Mouse (Mus musculus): ENCODE data around the gene 1700042G07Rik. TPM values are rescaled to one million over a fixed set of nuclear protein-coding genes. Genes with fewer than 3 reads are reported as not detected.

Gene 1700042G07Rik
- total and polyA plus RNA-seq, 2 experiments from 2014 or later: not detected

DNA sequence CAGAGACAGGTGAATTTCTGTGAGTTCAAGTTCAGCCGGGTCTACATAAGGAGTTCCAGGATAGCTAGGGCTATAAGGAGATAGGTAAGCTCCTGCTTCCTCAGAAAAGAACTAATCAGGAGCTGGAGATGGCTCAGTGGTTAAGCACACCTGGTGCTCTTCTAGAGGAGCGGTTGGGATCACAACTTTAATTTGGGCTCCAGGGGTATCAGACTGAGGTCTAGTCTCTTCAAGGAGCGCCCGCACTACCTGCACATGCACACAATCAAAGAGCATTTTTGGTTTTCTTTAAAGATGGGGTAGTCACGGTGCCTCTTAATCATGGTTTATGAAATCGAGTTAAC lies 23.4 kb upstream of the 1700042G07Rik start:
- Histone ChIP-seq H3K9me3 (ENCODE audit: low read length) (no peaks in the 10 kb centered on the region), H3K4me3 (ENCODE audit: low read depth, low read length) (peak overlapping the region; percentile 80), H3K9ac (peak overlapping the region; percentile 93), H3K27me3 (ENCODE audit: insufficient read depth, low read length) (no peaks in the 10 kb centered on the region), H3K27ac (ENCODE audit: low read depth, low read length) (peak overlapping the region; percentile 89), H3K4me2 (ENCODE audit: low read depth) (peak overlapping the region; percentile 66), H3K36me3 (ENCODE audit: insufficient read depth) (peaks cover 32% of the 10 kb centered on the region), H3K4me1 (ENCODE audit: insufficient read depth) (peaks cover 4% of the 10 kb centered on the region; the same call in 1 of the 2 replicates)
- WGBS: 17% methylated on average over 6 of the region's 6 CpGs
- ATAC-seq (no peak; the same call in 1 of the 2 replicates), DNase-seq (no peak)
- TF ChIP-seq CTCF (IDR thresholded peaks at IDR 0.05; ENCODE audit: low read depth): no peak

DNA sequence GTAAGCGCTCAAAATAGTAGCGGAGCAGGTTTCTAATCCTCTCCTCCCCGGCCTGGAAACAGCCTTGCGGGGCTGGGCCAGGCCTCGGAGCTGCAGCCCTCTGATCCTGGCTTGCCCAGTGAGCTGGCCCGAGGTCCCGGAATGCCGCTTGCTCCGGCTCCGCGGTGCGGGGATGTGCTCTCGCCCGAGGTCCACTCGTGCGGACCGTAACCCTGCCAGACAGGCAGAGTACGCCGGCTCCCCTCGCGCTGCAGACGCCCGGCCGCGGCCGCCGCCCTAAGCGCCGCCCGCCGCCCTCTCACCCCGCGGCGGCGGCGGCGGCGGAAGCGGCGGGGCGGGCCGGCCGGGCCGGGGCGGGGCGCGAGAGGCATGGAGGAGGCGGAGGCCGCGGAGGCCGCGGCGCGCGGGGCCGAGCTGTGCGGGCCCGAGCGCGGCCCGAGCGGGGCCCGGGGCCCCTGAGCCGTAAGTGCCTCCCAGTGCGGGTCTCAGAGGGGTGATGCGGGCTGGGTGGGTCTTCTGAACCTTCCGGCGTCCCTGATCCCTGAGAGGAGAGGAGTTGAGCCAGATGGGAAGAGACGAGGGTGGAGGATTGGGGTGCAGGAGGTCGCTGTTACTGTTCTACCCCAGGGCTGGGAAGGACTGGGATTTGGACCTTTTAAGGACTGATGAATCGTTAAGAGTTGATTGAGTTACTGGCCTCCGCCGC lies 22.9 kb upstream of the 1700042G07Rik start:
- WGBS: under 1% methylated on average over 38 of the region's 73 CpGs
- H3K36me3 ChIP-seq (ENCODE audit: insufficient read depth): peaks cover 37% of the 10 kb centered on the region
- no peaks in the 10 kb centered on the region for H3K9me3 ChIP-seq (ENCODE audit: low read length)
- ATAC-seq (peak; percentile 92), DNase-seq (peak; percentile 65)
- peak overlapping the region; percentile 66 for H3K4me2 ChIP-seq (ENCODE audit: low read depth)
- H3K4me1 ChIP-seq (ENCODE audit: insufficient read depth): peaks cover 4% of the 10 kb centered on the region; the same call in 1 of the 2 replicates
- TF ChIP-seq CTCF (IDR thresholded peaks at IDR 0.05; ENCODE audit: low read depth): no peak
- H3K9ac ChIP-seq: peak overlapping the region; percentile 93
- peak overlapping the region; percentile 80 for H3K4me3 ChIP-seq (ENCODE audit: low read depth, low read length)
- H3K27ac ChIP-seq (ENCODE audit: low read depth, low read length): peak overlapping the region; percentile 89
- no peaks in the 10 kb centered on the region for H3K27me3 ChIP-seq (ENCODE audit: insufficient read depth, low read length)

GRCm38 (mm10) chr4:116150862-116151221 lies 22.3 kb upstream of the 1700042G07Rik start:
- Histone ChIP-seq H3K36me3 (ENCODE audit: insufficient read depth) (peaks cover 42% of the 10 kb centered on the region), H3K9ac (peak overlapping the region; percentile 93), H3K4me3 (ENCODE audit: low read depth, low read length) (peak overlapping the region; percentile 80), H3K9me3 (ENCODE audit: low read length) (no peaks in the 10 kb centered on the region), H3K4me1 (ENCODE audit: insufficient read depth) (peaks cover 4% of the 10 kb centered on the region; the same call in 1 of the 2 replicates), H3K27me3 (ENCODE audit: insufficient read depth, low read length) (no peaks in the 10 kb centered on the region), H3K27ac (ENCODE audit: low read depth, low read length) (no peak overlapping the region), H3K4me2 (ENCODE audit: low read depth) (peak overlapping the region; percentile 66)
- DNase-seq: no peak
- 12% methylated on average over 4 of the region's 4 CpGs for WGBS
- no peak for TF ChIP-seq CTCF (IDR thresholded peaks at IDR 0.05; ENCODE audit: low read depth)
- ATAC-seq: no peak

GRCm38 (mm10) chr4:116151238-116151637 lies 21.9 kb upstream of the 1700042G07Rik start, which contains the start of gene Lurap1:
Gene Lurap1 (minus strand): TSS chr4:116151338.
- ATAC-seq: no peak
- WGBS: 73% methylated on average over 6 of the region's 6 CpGs

DNA sequence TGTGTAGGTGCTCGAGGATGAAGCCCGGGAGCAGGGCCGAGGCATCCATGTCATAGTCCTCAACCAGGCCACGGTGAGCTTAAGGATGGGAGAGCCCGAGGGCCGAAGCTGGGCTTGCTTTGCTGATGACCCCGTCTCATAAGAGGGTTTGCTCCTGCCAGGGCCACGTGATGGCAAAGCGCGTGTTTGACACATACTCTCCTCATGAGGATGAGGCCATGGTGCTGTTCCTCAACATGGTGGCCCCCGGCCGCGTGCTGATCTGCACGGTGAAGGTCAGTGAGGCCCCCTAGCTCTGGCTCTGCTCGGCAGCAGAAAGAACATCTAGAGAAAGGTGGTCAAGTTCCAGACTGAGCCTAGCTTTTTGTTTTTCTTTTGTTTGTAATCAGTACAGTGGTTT lies 20.5 kb upstream of the 1700042G07Rik start:
- H3K4me1 ChIP-seq (ENCODE audit: insufficient read depth): peaks cover 4% of the 10 kb centered on the region; the same call in 1 of the 2 replicates
- H3K9me3 ChIP-seq (ENCODE audit: low read length): no peaks in the 10 kb centered on the region
- no peak overlapping the region for H3K27ac ChIP-seq (ENCODE audit: low read depth, low read length)
- H3K36me3 ChIP-seq (ENCODE audit: insufficient read depth): peaks cover 58% of the 10 kb centered on the region
- no peak overlapping the region for H3K9ac ChIP-seq
- H3K4me3 ChIP-seq (ENCODE audit: low read depth, low read length): no peak overlapping the region
- TF ChIP-seq CTCF (IDR thresholded peaks at IDR 0.05; ENCODE audit: low read depth): no peak
- DNase-seq (no peak), ATAC-seq (no peak)
- H3K27me3 ChIP-seq (ENCODE audit: insufficient read depth, low read length): no peaks in the 10 kb centered on the region
- WGBS: 95% methylated on average over 15 of the region's 15 CpGs
- no peak overlapping the region for H3K4me2 ChIP-seq (ENCODE audit: low read depth)

More at GRCm38 (mm10) chr4:116151238-116151637, 21.9 kb upstream of the 1700042G07Rik start, which contains the start of gene Lurap1:
- no peak for TF ChIP-seq CTCF (IDR thresholded peaks at IDR 0.05; ENCODE audit: low read depth)
- Histone ChIP-seq H3K4me3 (ENCODE audit: low read depth, low read length) (peak within 1 kb of the TSS; percentile 80), H3K9me3 (ENCODE audit: low read length) (no peaks in the 10 kb centered on the region), H3K27me3 (ENCODE audit: insufficient read depth, low read length) (no peaks in the 10 kb centered on the region), H3K9ac (peak within 1 kb of the TSS; percentile 93), H3K4me1 (ENCODE audit: insufficient read depth) (peaks cover 4% of the 10 kb centered on the region; the same call in 1 of the 2 replicates), H3K27ac (ENCODE audit: low read depth, low read length) (peak within 1 kb of the TSS; percentile 89), H3K36me3 (ENCODE audit: insufficient read depth) (peaks cover 45% of the 10 kb centered on the region), H3K4me2 (ENCODE audit: low read depth) (peak within 1 kb of the TSS; percentile 66)
- no peak for DNase-seq

DNA sequence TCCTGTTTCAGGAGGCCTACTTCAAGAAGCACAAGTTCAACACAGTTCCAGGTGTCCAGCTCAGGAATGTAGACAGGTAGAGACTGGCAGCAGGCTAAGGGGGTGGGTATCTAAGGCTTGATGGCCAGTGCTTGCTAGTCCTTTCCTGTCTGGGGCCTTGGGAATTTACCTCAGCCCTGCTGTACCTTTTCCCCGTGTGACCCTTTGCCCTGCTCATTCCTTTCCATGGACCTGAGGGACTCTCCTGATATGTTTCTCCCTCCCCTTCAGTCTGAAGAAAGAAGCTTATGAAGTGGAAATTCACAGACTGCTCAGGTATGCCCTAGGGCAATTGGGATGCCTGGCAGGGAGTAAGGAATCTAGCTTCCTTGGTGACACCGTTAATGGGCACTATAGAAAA lies 15.3 kb upstream of the 1700042G07Rik start:
- Histone ChIP-seq H3K4me3 (ENCODE audit: low read depth, low read length) (no peak overlapping the region), H3K36me3 (ENCODE audit: insufficient read depth) (peaks cover 64% of the 10 kb centered on the region), H3K9me3 (ENCODE audit: low read length) (no peaks in the 10 kb centered on the region), H3K4me1 (ENCODE audit: insufficient read depth) (no peaks in the 10 kb centered on the region), H3K9ac (no peak overlapping the region), H3K4me2 (ENCODE audit: low read depth) (no peak overlapping the region), H3K27me3 (ENCODE audit: insufficient read depth, low read length) (no peaks in the 10 kb centered on the region), H3K27ac (ENCODE audit: low read depth, low read length) (no peak overlapping the region)
- no peak for TF ChIP-seq CTCF (IDR thresholded peaks at IDR 0.05; ENCODE audit: low read depth)
- 92% methylated on average over 2 of the region's 2 CpGs for WGBS
- DNase-seq: no peak
- no peak for ATAC-seq

DNA sequence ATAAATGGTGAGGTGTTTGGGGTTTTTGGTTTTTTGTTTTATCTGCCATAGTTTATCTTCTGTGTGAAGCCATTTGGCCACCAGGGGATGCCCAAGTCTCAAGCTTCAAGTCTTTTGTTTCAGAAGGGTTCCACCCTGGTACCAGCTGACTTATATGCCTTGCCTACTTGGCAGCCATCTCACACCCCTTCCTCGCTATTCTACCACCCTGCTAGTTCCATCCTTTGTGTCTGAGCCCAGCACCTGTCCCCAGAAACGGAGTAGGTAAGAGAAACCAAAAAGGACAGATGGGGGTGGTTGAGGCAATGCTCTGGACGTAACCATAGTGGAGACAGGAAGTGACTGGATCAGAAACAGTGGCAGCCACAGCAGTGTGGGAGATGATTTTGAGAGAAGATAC lies 13.3 kb upstream of the 1700042G07Rik start:
- peak; percentile 79 for TF ChIP-seq CTCF (IDR thresholded peaks at IDR 0.05; ENCODE audit: low read depth)
- Histone ChIP-seq H3K27ac (ENCODE audit: low read depth, low read length) (peak overlapping the region; percentile 42), H3K4me3 (ENCODE audit: low read depth, low read length) (no peak overlapping the region), H3K4me2 (ENCODE audit: low read depth) (0 out of 2 replicates have a peak overlapping the region, but pooled peaks have one; percentile 8), H3K9me3 (ENCODE audit: low read length) (no peaks in the 10 kb centered on the region), H3K27me3 (ENCODE audit: insufficient read depth, low read length) (no peaks in the 10 kb centered on the region), H3K9ac (no peak overlapping the region), H3K4me1 (ENCODE audit: insufficient read depth) (no peaks in the 10 kb centered on the region), H3K36me3 (ENCODE audit: insufficient read depth) (peaks cover 45% of the 10 kb centered on the region)
- DNase-seq: peak; percentile 78
- 51% methylated on average over 3 of the region's 3 CpGs for WGBS
- peak; percentile 89 for ATAC-seq

Measured in forebrain, postnatal 0 days (tissue).